Comparison of ENCODE assay signal across 8 mouse cellular contexts in genomic region chr5:138262582-138263240, GRCm38 (mm10). TPM values are rescaled to one million over a fixed set of nuclear protein-coding genes. Genes with fewer than 3 reads are reported as not detected.
DNase-seq lines count a peak whose midpoint lies in the region; ATAC-seq lines count a peak whose summit lies in the region.

No protein-coding gene starts in this region.

- ATAC-seq in erythroblast, adult 5-6 weeks (replicated peaks; ENCODE audit: low FRiP score, poor library complexity, severe bottlenecking), result no peak
- ATAC-seq in liver, embryonic 13.5 days (ENCODE audit: low read depth), result no peak

- no peaks in the 10 kb centered on the region for H3K27me3 ChIP-seq in erythroblast, embryonic 14.5 days (ENCODE audit: control insufficient read depth)
- no peaks in the 10 kb centered on the region for H3K27me3 ChIP-seq in liver, embryonic 13.5 days

- H3K4me1 ChIP-seq in erythroblast, embryonic 14.5 days (ENCODE audit: control insufficient read depth), result peaks cover 73% of the 10 kb centered on the region
- H3K4me1 ChIP-seq in liver, embryonic 13.5 days (replicated peaks), result peaks cover 68% of the 10 kb centered on the region

- WGBS in liver, embryonic 13.5 days (ENCODE audit: insufficient replicate concordance), result 36% methylated on average over 18 of the region's 18 CpGs

- H3K4me3 ChIP-seq in erythroblast, embryonic 14.5 days (replicated peaks), result peak overlapping the region; percentile 95
- peak overlapping the region; percentile 90 for H3K4me3 ChIP-seq in liver, embryonic 13.5 days (replicated peaks)

- peak; percentile 27 for DNase-seq in thymus, postnatal 14 days
- DNase-seq in thymus, postnatal 0 days (ENCODE audit: low spot score), result no peak
- no peak for DNase-seq in liver, embryonic 13.5 days
- DNase-seq in right cerebral cortex, adult 18-20 months, result no peak
- no peak for DNase-seq in gastrocnemius, postnatal 10 days
- no peak for DNase-seq in frontal cortex, postnatal 14 days (ENCODE audit: low spot score in 2 of 2)

- peaks cover 51% of the 10 kb centered on the region for H3K36me3 ChIP-seq in erythroblast, embryonic 14.5 days (ENCODE audit: control insufficient read depth)
- peaks cover 42% of the 10 kb centered on the region for H3K36me3 ChIP-seq in liver, embryonic 13.5 days

- H3K9me3 ChIP-seq in erythroblast, embryonic 14.5 days (ENCODE audit: control insufficient read depth, low read length), result no peaks in the 10 kb centered on the region
- no peaks in the 10 kb centered on the region for H3K9me3 ChIP-seq in liver, embryonic 13.5 days (replicated peaks)

- H3K9ac ChIP-seq in liver, embryonic 13.5 days, result peak overlapping the region; percentile 94

- H3K27ac ChIP-seq in liver, embryonic 13.5 days, result peak overlapping the region; percentile 88

- H3K4me2 ChIP-seq in liver, embryonic 13.5 days, result peak overlapping the region; percentile 97

RNA-seq across cellular contexts. Expression of gene BC037034, which starts 1.1 kb away (rescaled TPM):
- 2.4 and 2.9 TPM in 2 replicates for polyA plus RNA-seq in erythroblast, embryonic 14.5 days (2012)
- total RNA-seq in erythroblast, adult 5-6 weeks (2015; ENCODE audit: low replicate concordance), result 9.0 and 16.9 TPM in 2 replicates
- 10.5 and 20.8 TPM in 2 replicates for total RNA-seq in erythroblast, adult 5-6 weeks (2017; ENCODE audit: low replicate concordance)
- 5.7 and 7.6 TPM in 2 replicates for polyA plus RNA-seq in thymus, postnatal 0 days (2015; fragmentation: Nextera tagmentation; extraction: Ambion mirVana)
- 2.8 and 3.6 TPM in 2 replicates for polyA plus RNA-seq in liver, embryonic 13.5 days (2015; fragmentation: Nextera tagmentation; extraction: Ambion mirVana)
- total RNA-seq in gastrocnemius, postnatal 10 days (2021), result 1 to 10 TPM; 5.3 to 8.1 TPM

RNA-seq across cellular contexts. Expression of gene Lamtor4, which starts 7.4 kb away (rescaled TPM):
- polyA plus RNA-seq in erythroblast, embryonic 14.5 days (2012), result 2.2 and 2.3 TPM in 2 replicates
- total RNA-seq in erythroblast, adult 5-6 weeks (2015; ENCODE audit: low replicate concordance), result 34.5 and 63.6 TPM in 2 replicates
- 11.3 and 13.1 TPM in 2 replicates for total RNA-seq in erythroblast, adult 5-6 weeks (2017; ENCODE audit: low replicate concordance)
- polyA plus RNA-seq in thymus, postnatal 0 days (2015; fragmentation: Nextera tagmentation; extraction: Ambion mirVana), result 83.9 and 88.4 TPM in 2 replicates
- 32.0 and 33.7 TPM in 2 replicates for polyA plus RNA-seq in liver, embryonic 13.5 days (2015; fragmentation: Nextera tagmentation; extraction: Ambion mirVana)
- 10 to 100 TPM; 61.6 to 69.8 TPM for total RNA-seq in gastrocnemius, postnatal 10 days (2021)

RNA-seq across cellular contexts. Expression of gene Gal3st4, which starts 9.9 kb away (rescaled TPM):
- polyA plus RNA-seq in erythroblast, embryonic 14.5 days (2012), result not detected in 2 replicates
- not detected in 2 replicates for total RNA-seq in erythroblast, adult 5-6 weeks (2015; ENCODE audit: low replicate concordance)
- not detected in 2 replicates for total RNA-seq in erythroblast, adult 5-6 weeks (2017; ENCODE audit: low replicate concordance)
- polyA plus RNA-seq in thymus, postnatal 0 days (2015; fragmentation: Nextera tagmentation; extraction: Ambion mirVana), result 1.8 and 2.4 TPM in 2 replicates
- polyA plus RNA-seq in liver, embryonic 13.5 days (2015; fragmentation: Nextera tagmentation; extraction: Ambion mirVana), result 0.14 and 0.23 TPM in 2 replicates
- under 1 TPM; 0.38 to 0.86 TPM for total RNA-seq in gastrocnemius, postnatal 10 days (2021)

RNA-seq across cellular contexts. Expression of gene Gm43720, which starts 17.0 kb away (rescaled TPM):
- polyA plus RNA-seq in erythroblast, embryonic 14.5 days (2012), result not detected in 2 replicates
- 0.21 TPM in 1 of 2 replicates, not detected in the other for total RNA-seq in erythroblast, adult 5-6 weeks (2015; ENCODE audit: low replicate concordance)
- total RNA-seq in erythroblast, adult 5-6 weeks (2017; ENCODE audit: low replicate concordance), result not detected in 2 replicates
- polyA plus RNA-seq in thymus, postnatal 0 days (2015; fragmentation: Nextera tagmentation; extraction: Ambion mirVana), result 0.04 TPM in 1 of 2 replicates, not detected in the other
- not detected in 2 replicates for polyA plus RNA-seq in liver, embryonic 13.5 days (2015; fragmentation: Nextera tagmentation; extraction: Ambion mirVana)
- under 1 TPM in 1 of 2 experiments, not detected in 1; 0.07 TPM for total RNA-seq in gastrocnemius, postnatal 10 days (2021)

RNA-seq across cellular contexts. Expression of gene Gpc2, which starts 17.1 kb away (rescaled TPM):
- polyA plus RNA-seq in erythroblast, embryonic 14.5 days (2012), result 0.06 and 0.07 TPM in 2 replicates
- 2.9 TPM in 1 of 2 replicates, not detected in the other for total RNA-seq in erythroblast, adult 5-6 weeks (2015; ENCODE audit: low replicate concordance)
- 1.7 TPM in 1 of 2 replicates, not detected in the other for total RNA-seq in erythroblast, adult 5-6 weeks (2017; ENCODE audit: low replicate concordance)
- polyA plus RNA-seq in thymus, postnatal 0 days (2015; fragmentation: Nextera tagmentation; extraction: Ambion mirVana), result 3.1 and 4.1 TPM in 2 replicates
- 0.92 and 1.3 TPM in 2 replicates for polyA plus RNA-seq in liver, embryonic 13.5 days (2015; fragmentation: Nextera tagmentation; extraction: Ambion mirVana)
- under 1 TPM; 0.35 to 0.88 TPM for total RNA-seq in gastrocnemius, postnatal 10 days (2021)

Comparison
In these comparisons a context has a peak if more than half of its experiments do, and no peak if none do; other contexts are left out.
1. RNA of gene Lamtor4, which starts 7.4 kb away (polyA plus RNA-seq): 83.9 to 88.4 TPM in thymus, postnatal 0 days and 32.0 to 33.7 TPM in liver, embryonic 13.5 days; 2.2 to 2.3 TPM in erythroblast, embryonic 14.5 days; every median in the first group is over 10 times any median in the second.